Mouse (Mus musculus) liver, embryonic 14.5 days (tissue): ENCODE data around the gene Gm3002. TPM values are rescaled to one million over a fixed set of nuclear protein-coding genes. Genes with fewer than 3 reads are reported as not detected.
"Not testable (repeated sequence)": the region's sequence is repeated elsewhere in the genome, so short reads cannot be mapped to it uniquely, and the experiment has no call there.

Experiments
- ATAC-seq: fragments of 200-750 bp; cut with Nextera tagmentation; 2 replicates; pipeline ENCODE4 v1.8.0; 2017; ENCODE audit warnings: moderate number of reproducible peaks, mild to moderate bottlenecking, moderate library complexity; ENCODE audit not compliant: insufficient read depth
- DNase-seq, 3 experiments: peaks; one replicate each; pipeline ENCODE4 v3.0.0-alpha.2; 2012 to 2013; ENCODE audit warnings: low read depth in 3 of 3, low spot score in 3 of 3
- H3K27ac ChIP-seq: fragments of 300-500 bp; sonication (generic); 2 replicates; pipeline ENCODE4 v1.5.1; 2014; ENCODE audit warnings: moderate library complexity, mild to moderate bottlenecking, control low read depth, inconsistent platforms
- H3K27me3 ChIP-seq: fragments of 300-500 bp; sonication (generic); 2 replicates; pipeline ENCODE4 v1.6.1; 2014; ENCODE audit warnings: mild to moderate bottlenecking, low read length, moderate library complexity; ENCODE audit not compliant: control insufficient read depth, insufficient read depth
- H3K36me3 ChIP-seq: fragments of 300-500 bp; sonication (generic); replicated peaks from 2 replicates; pipeline ENCODE4 v1.6.1; 2014; ENCODE audit warnings: low read depth; ENCODE audit not compliant: control insufficient read depth, insufficient read depth
- H3K4me1 ChIP-seq, 2 experiments: fragments of 200-500 bp in 1 of 2; fragments of 300-500 bp in 1 of 2; sonication (generic) in 1 of 2; replicated peaks; 2 replicates each; pipeline ENCODE4 v1.6.1; 2012 to 2014; ENCODE audit warnings: antibody characterized with exemption in 1 of 2, inconsistent platforms in 1 of 2, low read length in 1 of 2; ENCODE audit not compliant: control insufficient read depth in 2 of 2, insufficient read depth in 2 of 2
- H3K4me2 ChIP-seq: fragments of 300-500 bp; sonication (generic); 2 replicates; pipeline ENCODE4 v1.6.1; 2014; ENCODE audit warnings: low read depth, mild to moderate bottlenecking, control low read depth, moderate library complexity
- H3K4me3 ChIP-seq, 2 experiments: fragments of 200-500 bp in 1 of 2; fragments of 300-500 bp in 1 of 2; sonication (generic) in 1 of 2; 2 replicates each; pipeline ENCODE4 v1.5.1; 2012 to 2014; ENCODE audit warnings: low read depth in 2 of 2, low read length in 2 of 2, mild to moderate bottlenecking in 2 of 2, control low read depth in 1 of 2, inconsistent platforms in 1 of 2, moderate library complexity in 1 of 2; ENCODE audit not compliant: insufficient read depth in 1 of 2
- H3K9ac ChIP-seq: fragments of 300-500 bp; sonication (generic); replicated peaks from 2 replicates; pipeline ENCODE4 v1.6.1; 2014; ENCODE audit warnings: mild to moderate bottlenecking, control low read depth, moderate library complexity
- H3K9me3 ChIP-seq: fragments of 300-500 bp; sonication (generic); 2 replicates; pipeline ENCODE4 v1.6.1; 2016; ENCODE audit warnings: low read length, mixed read lengths; ENCODE audit not compliant: control insufficient read depth
- WGBS: fragments of 180-500 bp; shearing (Covaris S2); extraction: QIAGEN DNeasy Blood & Tissue Kit; methylation state at CpG from one replicate; pipeline ENCODE4 v1.1.7; 2014; ENCODE audit not compliant: insufficient replicate concordance; 5-methylcytosine and 5-hydroxymethylcytosine counted together
- polyA plus RNA-seq, 2 experiments: library from polyadenylated mRNA; depleted of rRNA in 1 of 2; stranded (reverse) in 1 of 2; unstranded in 1 of 2; fragments of >200 nt; fragmentation: Nextera tagmentation in 1 of 2; extraction: Ambion mirVana in 1 of 2; gene quantifications; 2 replicates each; pipeline versions ENCODE4 v1.2.1 to v1.2.3; 2012 to 2014

Gm3002 gene
- polyA plus RNA-seq (2012; rRNA removed) = not detected in 2 replicates
- polyA plus RNA-seq (2014; fragmentation: Nextera tagmentation; extraction: Ambion mirVana) = not detected in 2 replicates

GRCm38 (mm10) chr14:3809774-3810173 is at the start of gene Gm3002:
Gene Gm3002, plus strand, starts transcription at chr14:3810074.
- not testable (repeated sequence) for H3K27me3 ChIP-seq, H3K27ac ChIP-seq, H3K36me3 ChIP-seq, DNase-seq, H3K4me2 ChIP-seq, ATAC-seq, H3K4me1 ChIP-seq, H3K9ac ChIP-seq, H3K9me3 ChIP-seq, H3K4me3 ChIP-seq
- WGBS = no CpG with 5 or more reads among the region's 31 CpGs

DNA sequence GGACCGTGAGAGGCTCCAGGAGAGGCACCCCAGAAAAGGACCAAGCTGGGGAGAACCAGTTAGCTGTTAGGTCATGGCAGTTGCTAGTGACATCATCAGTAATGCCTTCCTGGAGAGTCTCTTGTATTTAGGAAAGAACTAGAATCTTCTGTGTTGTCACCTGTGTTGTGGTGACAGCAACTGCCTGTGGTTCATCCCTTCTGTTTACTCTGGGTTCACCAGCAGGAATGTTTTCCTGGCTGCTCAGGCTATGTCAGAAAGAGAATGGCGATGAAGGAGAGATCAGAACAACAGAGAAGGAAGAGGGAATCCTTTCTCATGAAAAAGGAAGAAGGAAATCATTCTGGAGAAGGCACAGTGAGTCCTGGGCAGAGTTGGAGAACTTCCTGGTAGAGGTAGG is 36.1 kb downstream of the Gm3002 start, which contains the start of gene Gm3033:
Gm3033 (plus strand) TSS at position 301 of the 400 bp plus-strand sequence.
- H3K9me3 ChIP-seq, H3K9ac ChIP-seq, H3K4me2 ChIP-seq, H3K27me3 ChIP-seq, ATAC-seq, DNase-seq, H3K27ac ChIP-seq, H3K36me3 ChIP-seq, H3K4me1 ChIP-seq, H3K4me3 ChIP-seq: not testable (repeated sequence)
- WGBS = no CpG with 5 or more reads among the region's 2 CpGs

GRCm38 (mm10) chr14:3883872-3884271 is 74.0 kb downstream of the Gm3002 start, which contains the start of gene Gm2916:
Gene Gm2916, plus strand, starts transcription at chr14:3884172.
- H3K9ac ChIP-seq, ATAC-seq, H3K36me3 ChIP-seq, H3K9me3 ChIP-seq, H3K4me1 ChIP-seq, H3K27ac ChIP-seq, H3K4me3 ChIP-seq, DNase-seq, H3K27me3 ChIP-seq, H3K4me2 ChIP-seq: not testable (repeated sequence)
- WGBS = no CpG with 5 or more reads among the region's 1 CpGs

GRCm38 (mm10) chr14:3931456-3931855 is 121.6 kb downstream of the Gm3002 start, which contains the start of gene Gm3029:
Gene Gm3029, plus strand, starts transcription at chr14:3931756.
- H3K9ac ChIP-seq, H3K27ac ChIP-seq, H3K36me3 ChIP-seq, H3K4me2 ChIP-seq, H3K4me1 ChIP-seq, H3K4me3 ChIP-seq, H3K9me3 ChIP-seq, ATAC-seq, H3K27me3 ChIP-seq, DNase-seq: not testable (repeated sequence)
- 20% methylated on average over 1 of the region's 2 CpGs for WGBS

DNA sequence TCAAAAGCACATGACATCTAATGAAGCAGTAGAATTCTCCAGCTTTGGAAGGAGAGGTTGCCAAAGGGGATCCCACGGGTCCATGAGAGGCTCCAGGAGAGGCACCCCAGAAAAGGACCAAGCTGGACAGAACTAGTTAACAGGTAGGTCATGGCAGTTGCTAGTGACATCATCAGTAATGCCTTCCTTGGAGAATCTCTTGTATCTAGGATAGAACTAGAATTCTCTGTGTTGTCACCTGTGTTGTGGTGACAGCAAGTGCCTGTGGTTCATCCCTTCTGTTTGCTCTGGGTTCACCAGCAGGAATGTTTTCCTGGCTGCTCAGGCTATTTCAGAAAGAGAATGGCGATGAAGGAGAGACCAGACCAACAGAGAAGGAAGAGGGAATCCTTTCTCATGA is 153.4 kb downstream of the Gm3002 start, which contains the start of gene Gm3095:
Gm3095 (plus strand) TSS at position 301 of the 400 bp plus-strand sequence.
- not testable (repeated sequence) for H3K36me3 ChIP-seq, H3K4me1 ChIP-seq, H3K4me3 ChIP-seq, H3K9ac ChIP-seq, H3K9me3 ChIP-seq, H3K27ac ChIP-seq, ATAC-seq, H3K4me2 ChIP-seq, DNase-seq, H3K27me3 ChIP-seq
- no CpG with 5 or more reads among the region's 2 CpGs for WGBS

- not testable (repeated sequence) for H3K4me3 ChIP-seq, H3K4me1 ChIP-seq, H3K36me3 ChIP-seq, H3K4me2 ChIP-seq, ATAC-seq, DNase-seq, H3K9me3 ChIP-seq, H3K27ac ChIP-seq, H3K9ac ChIP-seq, H3K27me3 ChIP-seq
- WGBS = 27% methylated on average over 1 of the region's 3 CpGs
These were observed 188.2 kb downstream of the Gm3002 start, which contains the start of gene Gm3099 for GRCm38 (mm10) chr14:3998094-3998493. Gene Gm3099, plus strand, starts transcription at chr14:3998394.

Other genes with a start within 250 kb of the Gm3002 start
- not detected in 2 replicates for gene Gm3012, start 175.6 kb upstream of the Gm3002 start, polyA plus RNA-seq (2012; rRNA removed)
- gene Gm3012, start 175.6 kb upstream of the Gm3002 start, polyA plus RNA-seq (2014; fragmentation: Nextera tagmentation; extraction: Ambion mirVana) = not detected in 2 replicates
- not detected in 2 replicates for gene Gm3020, start 158.0 kb upstream of the Gm3002 start, polyA plus RNA-seq (2012; rRNA removed)
- gene Gm3020, start 158.0 kb upstream of the Gm3002 start, polyA plus RNA-seq (2014; fragmentation: Nextera tagmentation; extraction: Ambion mirVana) = not detected in 2 replicates
- not detected in 2 replicates for gene Gm3043, start 121.3 kb upstream of the Gm3002 start, polyA plus RNA-seq (2012; rRNA removed)
- gene Gm3043, start 121.3 kb upstream of the Gm3002 start, polyA plus RNA-seq (2014; fragmentation: Nextera tagmentation; extraction: Ambion mirVana) = not detected in 2 replicates
- gene Gm3033, start 36.2 kb downstream of the Gm3002 start, polyA plus RNA-seq (2012; rRNA removed) = 0.02 TPM in 1 of 2 replicates, not detected in the other
- 0.19 TPM in 1 of 2 replicates, not detected in the other for gene Gm3033, start 36.2 kb downstream of the Gm3002 start, polyA plus RNA-seq (2014; fragmentation: Nextera tagmentation; extraction: Ambion mirVana)
- not detected in 2 replicates for gene Gm2916, start 74.1 kb downstream of the Gm3002 start, polyA plus RNA-seq (2012; rRNA removed)
- gene Gm2916, start 74.1 kb downstream of the Gm3002 start, polyA plus RNA-seq (2014; fragmentation: Nextera tagmentation; extraction: Ambion mirVana) = not detected in 2 replicates
- gene Gm3029, start 121.7 kb downstream of the Gm3002 start, polyA plus RNA-seq (2012; rRNA removed) = not detected in 2 replicates
- not detected in 2 replicates for gene Gm3029, start 121.7 kb downstream of the Gm3002 start, polyA plus RNA-seq (2014; fragmentation: Nextera tagmentation; extraction: Ambion mirVana)
- 0.03 TPM in 1 of 2 replicates, not detected in the other for gene Gm3095, start 153.5 kb downstream of the Gm3002 start, polyA plus RNA-seq (2012; rRNA removed)
- gene Gm3095, start 153.5 kb downstream of the Gm3002 start, polyA plus RNA-seq (2014; fragmentation: Nextera tagmentation; extraction: Ambion mirVana) = not detected in 2 replicates
- not detected in 2 replicates for gene Gm3099, start 188.3 kb downstream of the Gm3002 start, polyA plus RNA-seq (2012; rRNA removed)
- not detected in 2 replicates for gene Gm3099, start 188.3 kb downstream of the Gm3002 start, polyA plus RNA-seq (2014; fragmentation: Nextera tagmentation; extraction: Ambion mirVana)
- gene Gm5796, start 213.9 kb downstream of the Gm3002 start, polyA plus RNA-seq (2012; rRNA removed) = not detected in 2 replicates
- gene Gm5796, start 213.9 kb downstream of the Gm3002 start, polyA plus RNA-seq (2014; fragmentation: Nextera tagmentation; extraction: Ambion mirVana) = not detected in 2 replicates